Mouse (Mus musculus) urinary bladder, adult 2 months (tissue): ENCODE measurements around the gene Zup1. TPM values are rescaled to one million over a fixed set of nuclear protein-coding genes. Genes with fewer than 3 reads are reported as not detected.
A peak's percentile ranks its signal among the peaks of the same experiment; 100 is the strongest.
"Not testable (repeated sequence)": the region's sequence is repeated elsewhere in the genome, so short reads cannot be mapped to it uniquely, and the experiment has no call there.

ENCODE experiments used
- DNase-seq: peaks from one replicate; pipeline ENCODE4 v3.0.0; 2022; ENCODE audit warnings: low spot score
- polyA plus RNA-seq: library from polyadenylated mRNA; depleted of rRNA; stranded (reverse); fragments of >200 nt; gene quantifications from 2 replicates; pipeline ENCODE4 v1.2.3, GENCODE M21; 2012; rRNA removed

The Zup1 gene
- 13.2 and 16.1 TPM in 2 replicates for polyA plus RNA-seq

GRCm38 (mm10) chr10:33950803-33951583 is at the start of gene Zup1:
Zup1 (minus strand) TSS chr10:33951269.
- DNase-seq = peak; percentile 60

GRCm38 (mm10) chr10:33998397-33998796 is 47.3 kb upstream of the Zup1 start:
- no peak for DNase-seq

GRCm38 (mm10) chr10:33996686-33997085 is 45.6 kb upstream of the Zup1 start:
- not testable (repeated sequence) for DNase-seq

GRCm38 (mm10) chr10:33986771-33987170 is 35.7 kb upstream of the Zup1 start:
- no peak for DNase-seq

GRCm38 (mm10) chr10:33974781-33975494 is 23.9 kb upstream of the Zup1 start:
- no peak for DNase-seq

- no peak for DNase-seq
Observed at GRCm38 (mm10) chr10:33952509-33952908, 1.4 kb upstream of the Zup1 start.

GRCm38 (mm10) chr10:33946336-33946735 is 4.7 kb downstream of the Zup1 start:
- no peak for DNase-seq

GRCm38 (mm10) chr10:33945390-33945789 is 5.7 kb downstream of the Zup1 start:
- DNase-seq = no peak

- no peak for DNase-seq
Observed at GRCm38 (mm10) chr10:33940702-33941101, 10.4 kb downstream of the Zup1 start.

- DNase-seq = no peak
Observed at GRCm38 (mm10) chr10:33905489-33905888, 45.6 kb downstream of the Zup1 start.

GRCm38 (mm10) chr10:33904530-33905481 is 46.3 kb downstream of the Zup1 start, which contains the start of gene Rsph4a:
Rsph4a (plus strand) TSS chr10:33905111.
- DNase-seq = no peak

- not testable (repeated sequence) for DNase-seq
Observed at GRCm38 (mm10) chr10:33901520-33901919, 49.5 kb downstream of the Zup1 start.

- DNase-seq = not testable (repeated sequence)
Observed at GRCm38 (mm10) chr10:33882411-33882810, 68.7 kb downstream of the Zup1 start.

GRCm38 (mm10) chr10:33872672-33873398 is 78.2 kb downstream of the Zup1 start:
- no peak for DNase-seq

- no peak for DNase-seq
Observed at GRCm38 (mm10) chr10:33870441-33870840, 80.6 kb downstream of the Zup1 start.

Other genes with a start within 250 kb of the Zup1 start
- gene Sult3a2, start 164.6 kb downstream of the Zup1 start, polyA plus RNA-seq = not detected in 2 replicates
- gene Sult3a1, start 93.5 kb downstream of the Zup1 start, polyA plus RNA-seq = not detected in 2 replicates
- gene Rsph4a, start 46.2 kb downstream of the Zup1 start, polyA plus RNA-seq = 1.7 and 1.8 TPM in 2 replicates
- 66.1 and 68.9 TPM in 2 replicates for gene Rwdd1, start 68.4 kb upstream of the Zup1 start, polyA plus RNA-seq
- gene Trappc3l, start 86.3 kb upstream of the Zup1 start, polyA plus RNA-seq = 0.07 TPM in 1 of 2 replicates, not detected in the other
- gene Calhm4, start 93.0 kb upstream of the Zup1 start, polyA plus RNA-seq = 0.03 TPM in 1 of 2 replicates, not detected in the other
- gene Calhm5, start 145.2 kb upstream of the Zup1 start, polyA plus RNA-seq = 7.3 and 7.7 TPM in 2 replicates
- 1.8 and 2.4 TPM in 2 replicates for gene Calhm6, start 176.7 kb upstream of the Zup1 start, polyA plus RNA-seq